Mouse (Mus musculus): ENCODE measurements around the gene Klhdc10. TPM values are rescaled to one million over a fixed set of nuclear protein-coding genes. Genes with fewer than 3 reads are reported as not detected.

The Klhdc10 gene
- polyA plus RNA-seq, 1 experiment from 2014 or later, result 24.9 TPM

- no peaks in the 10 kb centered on the region for H3K9me3 ChIP-seq (replicated peaks; ENCODE audit: control insufficient read depth, low read length)
- no peaks in the 10 kb centered on the region for H3K4me1 ChIP-seq (ENCODE audit: control insufficient read depth, insufficient read depth, low read length)
- no peak for ATAC-seq (replicated peaks; ENCODE audit: insufficient number of reproducible peaks, low FRiP score, low TSS enrichment)
- no peaks in the 10 kb centered on the region for H3K36me3 ChIP-seq (ENCODE audit: control insufficient read depth, insufficient read depth, low read length)
- H3K27me3 ChIP-seq (ENCODE audit: control insufficient read depth, insufficient read depth, low read length), result no peaks in the 10 kb centered on the region
- 90% methylated on average over 7 of the region's 7 CpGs for WGBS (ENCODE audit: insufficient replicate concordance)
- no peak overlapping the region for H3K4me3 ChIP-seq (ENCODE audit: low read depth, low read length)
- H3K9ac ChIP-seq (ENCODE audit: low read depth, low read length), result no peak overlapping the region
- H3K4me2 ChIP-seq, result no peak overlapping the region
- no peak overlapping the region for H3K27ac ChIP-seq (ENCODE audit: low read depth, low read length)
Observed at GRCm38 (mm10) chr6:30409399-30410093, 7.9 kb downstream of the Klhdc10 start.

GRCm38 (mm10) chr6:30411311-30411710, 9.6 kb downstream of the Klhdc10 start:
- WGBS (ENCODE audit: insufficient replicate concordance), result 81% methylated on average over 4 of the region's 4 CpGs
- Histone ChIP-seq H3K4me2 (no peak overlapping the region), H3K4me1 (ENCODE audit: control insufficient read depth, insufficient read depth, low read length) (no peaks in the 10 kb centered on the region), H3K4me3 (ENCODE audit: low read depth, low read length) (no peak overlapping the region), H3K36me3 (ENCODE audit: control insufficient read depth, insufficient read depth, low read length) (no peaks in the 10 kb centered on the region), H3K9ac (ENCODE audit: low read depth, low read length) (no peak overlapping the region), H3K27ac (ENCODE audit: low read depth, low read length) (no peak overlapping the region), H3K27me3 (ENCODE audit: control insufficient read depth, insufficient read depth, low read length) (no peaks in the 10 kb centered on the region), H3K9me3 (replicated peaks; ENCODE audit: control insufficient read depth, low read length) (no peaks in the 10 kb centered on the region)
- no peak for ATAC-seq (replicated peaks; ENCODE audit: insufficient number of reproducible peaks, low FRiP score, low TSS enrichment)

- H3K27ac ChIP-seq (ENCODE audit: low read depth, low read length), result no peak overlapping the region
- ATAC-seq (replicated peaks; ENCODE audit: insufficient number of reproducible peaks, low FRiP score, low TSS enrichment), result no peak
- no peak overlapping the region for H3K4me2 ChIP-seq
- 84% methylated on average over 2 of the region's 2 CpGs for WGBS (ENCODE audit: insufficient replicate concordance)
- no peak overlapping the region for H3K9ac ChIP-seq (ENCODE audit: low read depth, low read length)
- no peak overlapping the region for H3K4me3 ChIP-seq (ENCODE audit: low read depth, low read length)
- H3K4me1 ChIP-seq (ENCODE audit: control insufficient read depth, insufficient read depth, low read length), result no peaks in the 10 kb centered on the region
- no peaks in the 10 kb centered on the region; the same call in 1 of the 2 replicates for H3K36me3 ChIP-seq (ENCODE audit: control insufficient read depth, insufficient read depth, low read length)
- H3K27me3 ChIP-seq (ENCODE audit: control insufficient read depth, insufficient read depth, low read length), result no peaks in the 10 kb centered on the region
- H3K9me3 ChIP-seq (replicated peaks; ENCODE audit: control insufficient read depth, low read length), result no peaks in the 10 kb centered on the region
Observed at GRCm38 (mm10) chr6:30416126-30416525, 14.5 kb downstream of the Klhdc10 start.

GRCm38 (mm10) chr6:30416801-30417200, 15.1 kb downstream of the Klhdc10 start:
- Histone ChIP-seq H3K9ac (ENCODE audit: low read depth, low read length) (no peak overlapping the region), H3K4me1 (ENCODE audit: control insufficient read depth, insufficient read depth, low read length) (no peaks in the 10 kb centered on the region), H3K27me3 (ENCODE audit: control insufficient read depth, insufficient read depth, low read length) (no peaks in the 10 kb centered on the region), H3K9me3 (replicated peaks; ENCODE audit: control insufficient read depth, low read length) (no peaks in the 10 kb centered on the region), H3K27ac (ENCODE audit: low read depth, low read length) (no peak overlapping the region), H3K36me3 (ENCODE audit: control insufficient read depth, insufficient read depth, low read length) (peaks cover 2% of the 10 kb centered on the region), H3K4me2 (no peak overlapping the region), H3K4me3 (ENCODE audit: low read depth, low read length) (no peak overlapping the region)
- WGBS (ENCODE audit: insufficient replicate concordance), result 81% methylated on average over 7 of the region's 7 CpGs
- ATAC-seq (replicated peaks; ENCODE audit: insufficient number of reproducible peaks, low FRiP score, low TSS enrichment), result no peak

- Histone ChIP-seq H3K27ac (ENCODE audit: low read depth, low read length) (0 out of 2 replicates have a peak overlapping the region, but pooled peaks have one; percentile 29), H3K9me3 (replicated peaks; ENCODE audit: control insufficient read depth, low read length) (no peaks in the 10 kb centered on the region), H3K36me3 (ENCODE audit: control insufficient read depth, insufficient read depth, low read length) (no peaks in the 10 kb centered on the region), H3K4me2 (no peak overlapping the region), H3K27me3 (ENCODE audit: control insufficient read depth, insufficient read depth, low read length) (no peaks in the 10 kb centered on the region), H3K4me3 (ENCODE audit: low read depth, low read length) (no peak overlapping the region), H3K9ac (ENCODE audit: low read depth, low read length) (no peak overlapping the region), H3K4me1 (ENCODE audit: control insufficient read depth, insufficient read depth, low read length) (peaks cover 8% of the 10 kb centered on the region; the same call in 1 of the 2 replicates)
- 69% methylated on average over 3 of the region's 3 CpGs for WGBS (ENCODE audit: insufficient replicate concordance)
- ATAC-seq (replicated peaks; ENCODE audit: insufficient number of reproducible peaks, low FRiP score, low TSS enrichment), result no peak
Observed at GRCm38 (mm10) chr6:30432461-30433192, 31.0 kb downstream of the Klhdc10 start.

- no peak for ATAC-seq (replicated peaks; ENCODE audit: insufficient number of reproducible peaks, low FRiP score, low TSS enrichment)
- Histone ChIP-seq H3K9ac (ENCODE audit: low read depth, low read length) (no peak overlapping the region), H3K36me3 (ENCODE audit: control insufficient read depth, insufficient read depth, low read length) (no peaks in the 10 kb centered on the region), H3K4me2 (no peak overlapping the region), H3K4me3 (ENCODE audit: low read depth, low read length) (no peak overlapping the region), H3K9me3 (replicated peaks; ENCODE audit: control insufficient read depth, low read length) (no peaks in the 10 kb centered on the region), H3K27ac (ENCODE audit: low read depth, low read length) (no peak overlapping the region), H3K27me3 (ENCODE audit: control insufficient read depth, insufficient read depth, low read length) (no peaks in the 10 kb centered on the region), H3K4me1 (ENCODE audit: control insufficient read depth, insufficient read depth, low read length) (peaks cover 10% of the 10 kb centered on the region; the same call in 1 of the 2 replicates)
- 92% methylated on average over 3 of the region's 3 CpGs for WGBS (ENCODE audit: insufficient replicate concordance)
Observed at GRCm38 (mm10) chr6:30436476-30436875, 34.8 kb downstream of the Klhdc10 start.

GRCm38 (mm10) chr6:30437054-30437453, 35.4 kb downstream of the Klhdc10 start:
- Histone ChIP-seq H3K4me2 (no peak overlapping the region), H3K9me3 (replicated peaks; ENCODE audit: control insufficient read depth, low read length) (no peaks in the 10 kb centered on the region), H3K27me3 (ENCODE audit: control insufficient read depth, insufficient read depth, low read length) (no peaks in the 10 kb centered on the region), H3K36me3 (ENCODE audit: control insufficient read depth, insufficient read depth, low read length) (peaks cover 5% of the 10 kb centered on the region), H3K9ac (ENCODE audit: low read depth, low read length) (no peak overlapping the region), H3K4me3 (ENCODE audit: low read depth, low read length) (no peak overlapping the region), H3K4me1 (ENCODE audit: control insufficient read depth, insufficient read depth, low read length) (peaks cover 10% of the 10 kb centered on the region; the same call in 1 of the 2 replicates), H3K27ac (ENCODE audit: low read depth, low read length) (no peak overlapping the region)
- WGBS (ENCODE audit: insufficient replicate concordance), result 58% methylated on average over 3 of the region's 3 CpGs
- ATAC-seq (replicated peaks; ENCODE audit: insufficient number of reproducible peaks, low FRiP score, low TSS enrichment), result no peak

GRCm38 (mm10) chr6:30439576-30439975, 37.9 kb downstream of the Klhdc10 start:
- Histone ChIP-seq H3K4me3 (ENCODE audit: low read depth, low read length) (no peak overlapping the region), H3K27ac (ENCODE audit: low read depth, low read length) (no peak overlapping the region), H3K4me2 (no peak overlapping the region), H3K9ac (ENCODE audit: low read depth, low read length) (no peak overlapping the region), H3K36me3 (ENCODE audit: control insufficient read depth, insufficient read depth, low read length) (peaks cover 18% of the 10 kb centered on the region), H3K9me3 (replicated peaks; ENCODE audit: control insufficient read depth, low read length) (no peaks in the 10 kb centered on the region), H3K4me1 (ENCODE audit: control insufficient read depth, insufficient read depth, low read length) (peaks cover 10% of the 10 kb centered on the region; the same call in 1 of the 2 replicates), H3K27me3 (ENCODE audit: control insufficient read depth, insufficient read depth, low read length) (no peaks in the 10 kb centered on the region)
- 95% methylated on average over 10 of the region's 10 CpGs for WGBS (ENCODE audit: insufficient replicate concordance)
- no peak for ATAC-seq (replicated peaks; ENCODE audit: insufficient number of reproducible peaks, low FRiP score, low TSS enrichment)
